Mouse (Mus musculus) lung, postnatal 10 days (tissue): ENCODE measurements at regions not wholly inside any gene's neighbourhood (a gene's known extent, or its start where the extent isn't known, plus 50 kb on each side); places are given as distances from the start of the nearest gene placed in this dataset.
A peak's percentile ranks its signal among the peaks of the same experiment; 100 is the strongest.

Experiments used
- DNase-seq: peaks from one replicate; pipeline ENCODE4 v3.0.0; 2021

GRCm38 (mm10) chr10:98485751-98486681 lies 428.2 kb upstream of the Atp2b1 start:
- peak; percentile 6 for DNase-seq

GRCm38 (mm10) chr10:98494354-98494753 lies 419.9 kb upstream of the Atp2b1 start:
- DNase-seq: peak; percentile 88

- DNase-seq: no peak
Observed at GRCm38 (mm10) chr10:98496254-98496653, 418.0 kb upstream of the Atp2b1 start.

- DNase-seq: no peak
Observed at GRCm38 (mm10) chr10:98500315-98500714, 413.9 kb upstream of the Atp2b1 start.

- no peak for DNase-seq
Observed at GRCm38 (mm10) chr10:98501566-98501965, 412.6 kb upstream of the Atp2b1 start.

GRCm38 (mm10) chr10:98504524-98504923 lies 409.7 kb upstream of the Atp2b1 start:
- DNase-seq: no peak

GRCm38 (mm10) chr10:98508515-98509143 lies 405.6 kb upstream of the Atp2b1 start:
- DNase-seq: peak; percentile 4

GRCm38 (mm10) chr10:98514836-98515235 lies 399.4 kb upstream of the Atp2b1 start:
- DNase-seq: no peak

- no peak for DNase-seq
Observed at GRCm38 (mm10) chr10:98517609-98518008, 396.6 kb upstream of the Atp2b1 start.

- no peak for DNase-seq
Observed at GRCm38 (mm10) chr10:98529565-98529964, 384.6 kb upstream of the Atp2b1 start.

- no peak for DNase-seq
Observed at GRCm38 (mm10) chr10:98531425-98531824, 382.8 kb upstream of the Atp2b1 start.

GRCm38 (mm10) chr10:98538706-98539105 lies 375.5 kb upstream of the Atp2b1 start:
- DNase-seq: no peak

- DNase-seq: no peak
Observed at GRCm38 (mm10) chr10:98541062-98541461, 373.1 kb upstream of the Atp2b1 start.

- no peak for DNase-seq
Observed at GRCm38 (mm10) chr10:98542072-98542471, 372.1 kb upstream of the Atp2b1 start.

- no peak for DNase-seq
Observed at GRCm38 (mm10) chr10:98543253-98543997, 370.8 kb upstream of the Atp2b1 start.

GRCm38 (mm10) chr10:98543998-98544349 lies 370.2 kb upstream of the Atp2b1 start:
- no peak for DNase-seq

- DNase-seq: no peak
Observed at GRCm38 (mm10) chr10:98554575-98554974, 359.6 kb upstream of the Atp2b1 start.

GRCm38 (mm10) chr10:98557470-98558060 lies 356.6 kb upstream of the Atp2b1 start:
- DNase-seq: no peak

- no peak for DNase-seq
Observed at GRCm38 (mm10) chr10:98558560-98558959, 355.6 kb upstream of the Atp2b1 start.

- DNase-seq: peak; percentile 18
Observed at GRCm38 (mm10) chr10:98562297-98562912, 351.8 kb upstream of the Atp2b1 start.

- DNase-seq: peak; percentile 13
Observed at GRCm38 (mm10) chr10:98572782-98573536, 341.2 kb upstream of the Atp2b1 start.

- no peak for DNase-seq
Observed at GRCm38 (mm10) chr10:98577040-98577439, 337.2 kb upstream of the Atp2b1 start.
